Mouse (Mus musculus) embryonic facial prominence, embryonic 11.5 days (tissue): Measurements from ENCODE around the gene Tbc1d1. TPM values are rescaled to one million over a fixed set of nuclear protein-coding genes. Genes with fewer than 3 reads are reported as not detected.

ENCODE experiments used
- ATAC-seq: fragments of 200-750 bp; cut with Nextera tagmentation; replicated peaks from 2 replicates; pipeline ENCODE4 v1.8.0; 2017; ENCODE audit warnings: low read depth; ENCODE audit not compliant: insufficient number of reproducible peaks, low FRiP score, low TSS enrichment
- DNase-seq: peaks from one replicate; pipeline ENCODE4 v3.0.0-alpha.2; 2015; ENCODE audit warnings: low spot score
- H3K27ac ChIP-seq: fragments of 300-500 bp; sonication (generic); replicated peaks from 2 replicates; pipeline ENCODE4 v1.5.1; 2014; ENCODE audit warnings: mild to moderate bottlenecking, low read depth, low read length, control low read depth
- H3K27me3 ChIP-seq: fragments of 300-500 bp; sonication (generic); 2 replicates; pipeline ENCODE4 v1.6.1; 2014; ENCODE audit warnings: mild to moderate bottlenecking, low read length, moderate library complexity, mixed read lengths; ENCODE audit not compliant: control insufficient read depth, insufficient read depth
- H3K36me3 ChIP-seq: fragments of 300-500 bp; sonication (generic); replicated peaks from 2 replicates; pipeline ENCODE4 v1.6.1; 2014; ENCODE audit warnings: low read depth, mild to moderate bottlenecking, low read length, moderate library complexity, mixed read lengths; ENCODE audit not compliant: control insufficient read depth, insufficient read depth
- H3K4me1 ChIP-seq: fragments of 300-500 bp; sonication (generic); 2 replicates; pipeline ENCODE4 v1.6.1; 2014; ENCODE audit warnings: low read length, mixed read lengths; ENCODE audit not compliant: control insufficient read depth, insufficient read depth
- H3K4me2 ChIP-seq: fragments of 300-500 bp; sonication (generic); 2 replicates; pipeline ENCODE4 v1.6.1; 2014; ENCODE audit warnings: low read depth, mild to moderate bottlenecking, control low read depth, low read length, moderate library complexity
- H3K4me3 ChIP-seq: fragments of 300-500 bp; sonication (generic); 2 replicates; pipeline ENCODE4 v1.5.1; 2014; ENCODE audit warnings: low read depth, low read length, control low read depth
- H3K9ac ChIP-seq: fragments of 300-500 bp; sonication (generic); replicated peaks from 2 replicates; pipeline ENCODE4 v1.6.1; 2014; ENCODE audit warnings: mild to moderate bottlenecking, control low read depth, low read length
- H3K9me3 ChIP-seq: fragments of 300-500 bp; sonication (generic); replicated peaks from 2 replicates; pipeline ENCODE4 v1.6.1; 2016; ENCODE audit warnings: mild to moderate bottlenecking, low read length, inconsistent platforms, mixed read lengths; ENCODE audit not compliant: control insufficient read depth
- WGBS: fragments of 180-500 bp; shearing (Covaris S2); extraction: QIAGEN DNeasy Blood & Tissue Kit; methylation state at CpG from one replicate; pipeline ENCODE4 v1.1.7; 2014; 5-methylcytosine and 5-hydroxymethylcytosine counted together
- polyA plus RNA-seq: library from polyadenylated mRNA; unstranded; fragments of >200 nt; fragmentation: Nextera tagmentation; extraction: Ambion mirVana; gene quantifications from 2 replicates; pipeline ENCODE4 v1.2.1, GENCODE M21; 2014

Tbc1d1 gene
- polyA plus RNA-seq, 1 experiment from 2014 or later: 30.4 TPM

DNA sequence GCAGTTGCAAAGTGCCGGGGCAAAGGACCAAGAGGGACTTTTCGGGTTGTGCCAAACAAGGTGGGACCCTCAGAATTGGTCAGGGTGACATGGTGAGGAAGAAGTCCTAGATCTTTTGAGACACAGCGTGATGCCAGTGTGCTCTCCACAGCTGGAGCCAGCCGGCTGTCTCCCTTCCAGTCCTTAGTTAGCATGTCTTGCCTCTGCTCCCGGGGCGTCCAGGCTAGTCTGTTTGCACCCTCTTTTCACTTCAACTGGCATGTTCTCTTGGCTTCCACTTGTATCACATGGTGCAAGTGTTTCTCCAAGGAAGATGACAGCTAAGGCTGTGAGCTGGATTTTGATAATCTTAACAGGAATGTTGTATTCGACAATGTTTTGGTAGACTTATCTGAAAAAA is 80.5 kb downstream of the Tbc1d1 start:
- no peaks in the 10 kb centered on the region for H3K9me3 ChIP-seq
- H3K4me2 ChIP-seq: no peak overlapping the region
- no peaks in the 10 kb centered on the region for H3K4me1 ChIP-seq
- no peak for ATAC-seq
- H3K4me3 ChIP-seq: no peak overlapping the region
- no peak overlapping the region for H3K27ac ChIP-seq
- H3K27me3 ChIP-seq: no peaks in the 10 kb centered on the region
- H3K9ac ChIP-seq: no peak overlapping the region
- DNase-seq: no peak
- H3K36me3 ChIP-seq: no peaks in the 10 kb centered on the region
- WGBS: 67% methylated on average over 7 of the region's 7 CpGs

DNA sequence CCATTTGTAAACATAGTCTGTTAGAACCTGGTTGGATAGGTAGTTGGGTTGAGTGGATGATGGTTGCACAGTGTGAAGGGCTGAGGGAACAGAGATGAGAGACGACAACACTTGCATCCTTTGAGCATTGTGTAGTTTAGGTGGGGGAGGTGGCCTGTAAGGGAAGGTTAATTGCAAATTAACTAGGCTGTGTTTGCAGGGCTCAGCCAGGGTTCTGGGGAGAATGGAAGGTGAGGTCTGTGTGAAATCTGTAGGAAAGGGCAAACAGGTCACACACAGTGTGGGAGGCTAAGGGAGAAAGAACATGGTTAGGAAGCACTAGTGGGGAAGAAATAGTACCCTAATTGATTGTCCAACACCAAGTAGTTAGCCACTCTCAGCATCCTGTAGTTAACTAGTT is 81.2 kb downstream of the Tbc1d1 start:
- H3K36me3 ChIP-seq: no peaks in the 10 kb centered on the region
- H3K9me3 ChIP-seq: no peaks in the 10 kb centered on the region
- no peaks in the 10 kb centered on the region for H3K4me1 ChIP-seq
- DNase-seq (no peak), ATAC-seq (no peak)
- no peaks in the 10 kb centered on the region for H3K27me3 ChIP-seq
- no peak overlapping the region for H3K4me2 ChIP-seq
- H3K4me3 ChIP-seq: no peak overlapping the region
- no peak overlapping the region for H3K9ac ChIP-seq
- no peak overlapping the region for H3K27ac ChIP-seq
- 11% methylated on average over 1 of the region's 1 CpGs for WGBS

DNA sequence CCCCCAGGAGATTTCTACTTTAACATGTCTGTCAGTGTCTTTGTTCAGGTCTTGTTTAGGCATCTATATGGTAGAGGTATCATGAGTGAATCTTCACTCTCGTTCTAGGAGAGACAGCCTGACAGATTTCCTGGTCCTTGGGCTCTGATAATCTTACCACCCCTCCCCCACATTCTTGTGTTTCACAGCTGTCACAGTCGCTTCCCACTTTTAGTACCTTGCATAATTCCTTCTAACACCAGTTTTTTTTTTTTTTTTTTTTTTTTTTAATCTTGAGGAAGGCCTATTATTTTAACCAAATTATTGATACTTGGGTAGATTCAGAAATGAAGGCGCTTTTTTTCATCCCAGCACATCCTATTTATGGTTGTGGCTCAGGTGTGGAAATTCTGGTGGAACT is 81.6 kb downstream of the Tbc1d1 start:
- H3K36me3 ChIP-seq: no peaks in the 10 kb centered on the region

GRCm38 (mm10) chr5:64238894-64239652 is 83.0 kb downstream of the Tbc1d1 start:
- no peak for ATAC-seq
- Histone ChIP-seq H3K27me3 (no peaks in the 10 kb centered on the region), H3K36me3 (no peaks in the 10 kb centered on the region), H3K4me3 (no peak overlapping the region), H3K4me1 (0 out of 2 replicates have a peak, but pooled peaks cover 2% of the 10 kb centered on the region), H3K4me2 (no peak overlapping the region), H3K9ac (no peak overlapping the region), H3K9me3 (no peaks in the 10 kb centered on the region), H3K27ac (no peak overlapping the region)
- no peak for DNase-seq
- 88% methylated on average over 3 of the region's 3 CpGs for WGBS

More for the DNA sequence above, 81.6 kb downstream of the Tbc1d1 start:
- ATAC-seq (no peak), DNase-seq (no peak)
- Histone ChIP-seq H3K4me2 (no peak overlapping the region), H3K4me3 (no peak overlapping the region), H3K9ac (no peak overlapping the region), H3K4me1 (no peaks in the 10 kb centered on the region), H3K27ac (no peak overlapping the region), H3K27me3 (no peaks in the 10 kb centered on the region), H3K9me3 (no peaks in the 10 kb centered on the region)
- 60% methylated on average over 3 of the region's 3 CpGs for WGBS

GRCm38 (mm10) chr5:64240941-64241682 is 85.0 kb downstream of the Tbc1d1 start:
- ATAC-seq (no peak), DNase-seq (no peak)
- H3K9me3 ChIP-seq: no peaks in the 10 kb centered on the region
- no peak overlapping the region for H3K4me2 ChIP-seq
- no peak overlapping the region for H3K9ac ChIP-seq
- no peak overlapping the region for H3K27ac ChIP-seq
- H3K27me3 ChIP-seq: no peaks in the 10 kb centered on the region
- 77% methylated on average over 13 of the region's 13 CpGs for WGBS
- peaks cover 4% of the 10 kb centered on the region; the same call in 1 of the 2 replicates for H3K4me1 ChIP-seq
- H3K36me3 ChIP-seq: no peaks in the 10 kb centered on the region
- no peak overlapping the region for H3K4me3 ChIP-seq

DNA sequence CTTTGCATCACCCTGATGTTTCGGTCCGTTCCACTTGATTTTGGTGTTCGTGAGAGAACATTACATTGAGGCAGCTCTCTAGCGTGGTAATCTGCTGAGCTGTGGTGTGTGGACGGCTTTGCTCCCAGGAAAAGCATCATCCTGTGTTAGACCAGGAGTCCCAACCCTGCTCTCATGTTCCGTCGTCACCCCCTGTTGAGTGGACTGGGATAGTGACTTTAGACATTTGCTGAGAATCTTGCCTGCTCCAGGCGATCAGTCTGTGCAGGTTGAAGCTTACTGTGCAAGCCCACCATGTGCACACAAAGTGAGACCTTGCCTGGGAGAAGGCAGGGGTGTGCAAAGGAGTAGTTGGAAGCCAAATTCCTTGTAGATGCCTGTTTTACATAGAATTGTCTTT is 85.8 kb downstream of the Tbc1d1 start:
- DNase-seq (no peak), ATAC-seq (no peak)
- Histone ChIP-seq H3K4me3 (no peak overlapping the region), H3K9me3 (no peaks in the 10 kb centered on the region), H3K4me1 (peaks cover 4% of the 10 kb centered on the region; the same call in 1 of the 2 replicates), H3K27ac (no peak overlapping the region), H3K27me3 (no peaks in the 10 kb centered on the region), H3K4me2 (no peak overlapping the region), H3K36me3 (no peaks in the 10 kb centered on the region), H3K9ac (no peak overlapping the region)
- 90% methylated on average over 8 of the region's 8 CpGs for WGBS

DNA sequence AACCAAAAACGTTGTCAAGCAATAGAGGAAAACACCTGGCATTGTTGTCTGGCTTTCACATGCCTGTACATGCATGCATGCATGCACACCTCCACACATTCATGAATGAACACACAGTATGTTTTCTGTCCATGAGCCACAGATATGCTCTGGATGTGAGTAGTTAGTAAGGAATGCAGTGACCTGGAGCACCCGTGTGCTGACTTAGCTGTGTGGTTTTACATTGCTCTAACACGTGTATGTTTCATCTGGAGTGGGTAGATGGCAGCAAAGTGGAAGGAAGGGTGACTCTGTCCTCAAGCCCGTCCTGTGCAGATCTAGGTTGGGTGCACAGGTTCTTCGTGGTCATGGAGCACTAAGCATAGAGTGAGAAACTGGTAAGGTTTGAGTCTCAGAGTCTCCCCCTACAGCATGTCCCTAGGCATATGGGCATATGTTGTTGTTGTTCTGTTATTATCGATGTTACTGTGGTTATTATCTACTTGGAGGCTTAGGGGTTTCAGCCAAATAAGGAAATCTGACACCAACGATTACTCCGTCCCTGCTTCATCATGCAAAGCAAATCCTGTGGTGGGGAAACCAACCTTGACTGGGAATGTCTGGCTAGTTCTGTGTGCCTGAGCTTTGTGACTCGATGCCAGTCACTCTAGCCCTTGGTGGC is 86.8 kb downstream of the Tbc1d1 start:
- Histone ChIP-seq H3K4me1 (peaks cover 4% of the 10 kb centered on the region; the same call in 1 of the 2 replicates), H3K4me2 (no peak overlapping the region), H3K36me3 (no peaks in the 10 kb centered on the region), H3K4me3 (no peak overlapping the region), H3K27ac (no peak overlapping the region), H3K9me3 (no peaks in the 10 kb centered on the region), H3K9ac (no peak overlapping the region), H3K27me3 (no peaks in the 10 kb centered on the region)
- ATAC-seq (0 out of 2 replicates have a peak, but pooled peaks have one; percentile 52), DNase-seq (no peak)
- 65% methylated on average over 9 of the region's 9 CpGs for WGBS
